Mouse (Mus musculus) bone marrow macrophage, adult 2 months (primary cell): ENCODE data around the gene Ubqln5. TPM values are rescaled to one million over a fixed set of nuclear protein-coding genes. Genes with fewer than 3 reads are reported as not detected.

Source experiments
- H3K27ac ChIP-seq: 2 replicates; pipeline ENCODE4 v1.5.1; 2012; ENCODE audit warnings: low read depth, low read length; ENCODE audit not compliant: insufficient read depth
- H3K4me1 ChIP-seq: 2 replicates; pipeline ENCODE4 v1.6.1; 2012; ENCODE audit warnings: low read length; ENCODE audit not compliant: control insufficient read depth, insufficient read depth
- H3K4me3 ChIP-seq: 2 replicates; pipeline ENCODE4 v1.5.1; 2012; ENCODE audit warnings: mild to moderate bottlenecking, low read length, moderate library complexity; ENCODE audit not compliant: insufficient read depth
- CTCF ChIP-seq: IDR thresholded peaks from 2 replicates; pipeline ENCODE4 v1.5.1; 2012; ENCODE audit warnings: low read depth, mild to moderate bottlenecking, low read length, moderate library complexity
- POLR2A ChIP-seq: IDR thresholded peaks from 2 replicates; pipeline ENCODE4 v1.6.1; 2012; ENCODE audit warnings: mild to moderate bottlenecking, low read depth, low read length, borderline replicate concordance
- polyA plus RNA-seq: library from polyadenylated mRNA; stranded (reverse); fragments of >200 nt; gene quantifications from 2 replicates; pipeline ENCODE4 v1.2.4, GENCODE M21; 2012; ENCODE audit not compliant: missing spikeins, insufficient read depth, insufficient read length

Ubqln5 gene
- polyA plus RNA-seq, 1 experiment: not detected

DNA sequence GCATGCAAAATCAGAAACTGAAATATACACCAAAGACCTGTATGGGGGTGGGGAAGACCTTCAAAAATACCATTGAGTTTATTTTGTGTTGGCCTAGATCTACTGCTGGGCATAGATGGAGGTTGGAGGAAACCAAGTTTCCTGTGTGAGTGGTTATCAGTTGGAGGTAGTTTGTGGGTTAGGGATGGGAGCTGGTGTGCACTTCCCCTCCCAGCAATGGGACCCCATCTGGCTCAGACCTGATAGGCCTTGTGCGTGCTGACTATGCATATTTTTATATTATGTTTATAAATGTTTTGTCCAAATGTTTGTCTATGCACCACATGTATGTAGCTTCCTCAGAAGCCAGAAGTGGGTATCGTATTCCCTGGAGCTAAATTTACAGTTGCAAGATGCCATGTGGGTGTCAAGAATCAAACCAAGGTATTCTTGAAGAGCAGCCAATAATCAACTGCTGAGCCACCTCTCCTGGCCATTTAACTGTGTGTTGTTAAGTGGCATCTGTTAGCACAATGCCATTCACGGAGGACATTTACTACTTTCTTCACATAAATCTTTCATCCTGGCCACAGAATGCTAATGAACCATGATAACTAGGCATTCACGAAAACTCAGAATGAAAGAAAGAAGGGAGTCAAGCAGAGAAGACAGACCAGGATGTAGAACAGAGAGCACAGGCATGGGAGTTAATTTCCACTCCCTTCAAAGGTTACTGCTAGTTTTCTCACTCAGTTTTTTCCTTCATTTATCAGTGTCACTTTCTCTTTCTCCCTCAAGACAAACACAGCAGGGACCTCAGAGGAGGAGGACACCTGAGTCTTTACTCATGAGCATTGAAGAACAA, 25.5 kb downstream of the Ubqln5 start:
- no peak overlapping the region for H3K27ac ChIP-seq
- H3K4me3 ChIP-seq: no peak overlapping the region
- TF ChIP-seq POLR2A (no peak), CTCF (no peak)
- H3K4me1 ChIP-seq: no peaks in the 10 kb centered on the region

DNA sequence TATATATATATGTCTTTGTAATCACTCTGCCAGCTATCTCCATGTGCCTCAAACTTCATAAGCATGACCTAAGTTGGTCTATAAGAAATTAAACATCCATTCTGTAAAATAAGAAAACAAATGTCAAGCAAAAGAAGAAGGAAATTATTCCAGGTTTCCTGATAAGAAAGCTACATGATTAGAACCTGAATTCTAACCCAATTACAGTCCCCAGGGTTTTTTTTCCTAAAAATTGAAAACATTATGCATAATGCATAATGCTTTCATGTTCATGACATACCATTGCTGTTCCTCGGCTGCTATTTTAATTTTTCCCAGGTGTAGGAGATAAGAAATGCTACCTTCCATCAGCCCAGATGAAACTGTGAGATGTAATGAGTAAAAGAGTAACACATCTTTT, 44.3 kb downstream of the Ubqln5 start, which contains the start of gene Olfr645:
TSS of gene Olfr645 (minus strand) at position 101 of the 400 bp plus-strand sequence.
- no peak for TF ChIP-seq POLR2A
- no peak for TF ChIP-seq CTCF
- no peaks in the 10 kb centered on the region for H3K4me1 ChIP-seq
- H3K27ac ChIP-seq: no peak within 1 kb of the TSS
- H3K4me3 ChIP-seq: no peak within 1 kb of the TSS

Other genes with a start within 250 kb of the Ubqln5 start
- gene Olfr66, start 243.6 kb downstream of the Ubqln5 start, polyA plus RNA-seq: not detected in 2 replicates
- not detected in 2 replicates for gene Olfr64, start 235.3 kb downstream of the Ubqln5 start, polyA plus RNA-seq
- gene Olfr65, start 226.3 kb downstream of the Ubqln5 start, polyA plus RNA-seq: not detected in 2 replicates
- not detected in 2 replicates for gene Olfr631, start 201.0 kb downstream of the Ubqln5 start, polyA plus RNA-seq
- not detected in 2 replicates for gene Olfr632, start 195.5 kb downstream of the Ubqln5 start, polyA plus RNA-seq
- not detected in 2 replicates for gene Olfr633, start 185.4 kb downstream of the Ubqln5 start, polyA plus RNA-seq
- 0.13 TPM in 1 of 2 replicates, not detected in the other for gene Olfr635, start 158.7 kb downstream of the Ubqln5 start, polyA plus RNA-seq
- not detected in 2 replicates for gene Olfr638, start 131.1 kb downstream of the Ubqln5 start, polyA plus RNA-seq
- gene Olfr639, start 112.5 kb downstream of the Ubqln5 start, polyA plus RNA-seq: 0.12 TPM in 1 of 2 replicates, not detected in the other
- not detected in 2 replicates for gene Olfr640, start 104.3 kb downstream of the Ubqln5 start, polyA plus RNA-seq
- not detected in 2 replicates for gene Olfr641, start 94.4 kb downstream of the Ubqln5 start, polyA plus RNA-seq
- gene Olfr642, start 77.2 kb downstream of the Ubqln5 start, polyA plus RNA-seq: 0.17 TPM in 1 of 2 replicates, not detected in the other
- not detected in 2 replicates for gene 4930516K23Rik, start 68.4 kb downstream of the Ubqln5 start, polyA plus RNA-seq
- not detected in 2 replicates for gene Olfr644, start 58.0 kb downstream of the Ubqln5 start, polyA plus RNA-seq
- not detected in 2 replicates for gene Olfr645, start 44.4 kb downstream of the Ubqln5 start, polyA plus RNA-seq
- gene Olfr646, start 25.0 kb downstream of the Ubqln5 start, polyA plus RNA-seq: not detected in 2 replicates
- not detected in 2 replicates for gene Olfr643, start 7.6 kb upstream of the Ubqln5 start, polyA plus RNA-seq
- gene Ubqln3, start 13.5 kb upstream of the Ubqln5 start, polyA plus RNA-seq: not detected in 2 replicates
- gene Ubqlnl, start 20.7 kb upstream of the Ubqln5 start, polyA plus RNA-seq: not detected in 2 replicates
- not detected in 2 replicates for gene Olfm5, start 35.0 kb upstream of the Ubqln5 start, polyA plus RNA-seq
- not detected in 2 replicates for gene Olfr648, start 53.6 kb upstream of the Ubqln5 start, polyA plus RNA-seq
- gene Olfr649, start 66.2 kb upstream of the Ubqln5 start, polyA plus RNA-seq: not detected in 2 replicates
- 1.7 and 3.0 TPM in 2 replicates for gene Trim6, start 89.0 kb upstream of the Ubqln5 start, polyA plus RNA-seq
- 50.1 and 53.9 TPM in 2 replicates for gene Trim34a, start 114.6 kb upstream of the Ubqln5 start, polyA plus RNA-seq
- 14.9 and 15.9 TPM in 2 replicates for gene Trim5, start 158.3 kb upstream of the Ubqln5 start, polyA plus RNA-seq
- gene Trim12a, start 185.6 kb upstream of the Ubqln5 start, polyA plus RNA-seq: 70.6 and 78.1 TPM in 2 replicates
- 2.5 TPM in 1 of 2 replicates, not detected in the other for gene Trim34b, start 199.6 kb upstream of the Ubqln5 start, polyA plus RNA-seq
- 29.4 and 30.3 TPM in 2 replicates for gene Trim12c, start 223.5 kb upstream of the Ubqln5 start, polyA plus RNA-seq
- gene Trim30b, start 240.1 kb upstream of the Ubqln5 start, polyA plus RNA-seq: 3.0 and 3.3 TPM in 2 replicates